Mouse (Mus musculus): ENCODE data around the gene Bach1. TPM values are rescaled to one million over a fixed set of nuclear protein-coding genes. Genes with fewer than 3 reads are reported as not detected.

Bach1 gene
- total and polyA plus RNA-seq, 3 experiments: 8.3 to 27.9 (median 26.4) TPM

GRCm38 (mm10) chr16:87720851-87721409, 22.2 kb downstream of the Bach1 start:
- no peaks in the 10 kb centered on the region for H3K36me3 ChIP-seq (ENCODE audit: control insufficient read depth, insufficient read depth, low read length)
- H3K27ac ChIP-seq: no peak overlapping the region
- H3K27me3 ChIP-seq (ENCODE audit: control insufficient read depth, insufficient read depth, low read length): no peaks in the 10 kb centered on the region
- H3K79me2 ChIP-seq (replicated peaks; ENCODE audit: control insufficient read depth, insufficient read depth, low read length): peaks cover 4% of the 10 kb centered on the region
- TF ChIP-seq EP300 (IDR thresholded peaks at IDR 0.05; ENCODE audit: insufficient read depth, low read depth, low read length): no peak
- no peak for TF ChIP-seq POLR2A (IDR thresholded peaks at IDR 0.05; ENCODE audit: insufficient read depth, low read depth, low read length)
- TF ChIP-seq CTCF (IDR thresholded peaks at IDR 0.05): no peak
- no peak overlapping the region for H3K4me3 ChIP-seq
- DNase-seq: no peak
- H3K4me1 ChIP-seq (ENCODE audit: control insufficient read depth, insufficient read depth, low read length): peaks cover 17% of the 10 kb centered on the region
- intact Hi-C loops (cut with DNase I): no loop called here
- H3K9ac ChIP-seq (ENCODE audit: low read depth, low read length): no peak overlapping the region
- WGBS: 91% methylated on average over 24 of the region's 24 CpGs

GRCm38 (mm10) chr16:87722857-87723256, 24.1 kb downstream of the Bach1 start:
- no peak overlapping the region for H3K4me3 ChIP-seq
- peaks cover 3% of the 10 kb centered on the region for H3K36me3 ChIP-seq (ENCODE audit: control insufficient read depth, insufficient read depth, low read length)
- intact Hi-C loops (cut with DNase I): no loop called here
- DNase-seq: no peak
- TF ChIP-seq POLR2A (IDR thresholded peaks at IDR 0.05; ENCODE audit: insufficient read depth, low read depth, low read length) (no peak), EP300 (IDR thresholded peaks at IDR 0.05; ENCODE audit: insufficient read depth, low read depth, low read length) (no peak), CTCF (IDR thresholded peaks at IDR 0.05) (no peak)
- no peaks in the 10 kb centered on the region for H3K27me3 ChIP-seq (ENCODE audit: control insufficient read depth, insufficient read depth, low read length)
- peaks cover 4% of the 10 kb centered on the region for H3K79me2 ChIP-seq (replicated peaks; ENCODE audit: control insufficient read depth, insufficient read depth, low read length)
- no peak overlapping the region for H3K9ac ChIP-seq (ENCODE audit: low read depth, low read length)
- 90% methylated on average over 5 of the region's 5 CpGs for WGBS
- H3K27ac ChIP-seq: no peak overlapping the region
- peaks cover 7% of the 10 kb centered on the region for H3K4me1 ChIP-seq (ENCODE audit: control insufficient read depth, insufficient read depth, low read length)

GRCm38 (mm10) chr16:87723479-87723878, 24.7 kb downstream of the Bach1 start:
- 51% methylated on average over 15 of the region's 15 CpGs for WGBS
- Histone ChIP-seq H3K27me3 (ENCODE audit: control insufficient read depth, insufficient read depth, low read length) (no peaks in the 10 kb centered on the region), H3K36me3 (ENCODE audit: control insufficient read depth, insufficient read depth, low read length) (peaks cover 3% of the 10 kb centered on the region), H3K27ac (no peak overlapping the region), H3K79me2 (replicated peaks; ENCODE audit: control insufficient read depth, insufficient read depth, low read length) (peaks cover 4% of the 10 kb centered on the region), H3K4me3 (no peak overlapping the region), H3K4me1 (ENCODE audit: control insufficient read depth, insufficient read depth, low read length) (peaks cover 7% of the 10 kb centered on the region), H3K9ac (ENCODE audit: low read depth, low read length) (no peak overlapping the region)
- intact Hi-C loops (cut with DNase I): no loop called here
- DNase-seq: no peak
- TF ChIP-seq EP300 (IDR thresholded peaks at IDR 0.05; ENCODE audit: insufficient read depth, low read depth, low read length) (no peak), POLR2A (IDR thresholded peaks at IDR 0.05; ENCODE audit: insufficient read depth, low read depth, low read length) (no peak)

GRCm38 (mm10) chr16:87724826-87725225, 26.1 kb downstream of the Bach1 start:
- H3K27me3 ChIP-seq (ENCODE audit: control insufficient read depth, insufficient read depth, low read length): no peaks in the 10 kb centered on the region

GRCm38 (mm10) chr16:87725241-87725640, 26.5 kb downstream of the Bach1 start:
- Histone ChIP-seq H3K27ac (no peak overlapping the region), H3K9ac (ENCODE audit: low read depth, low read length) (no peak overlapping the region), H3K79me2 (replicated peaks; ENCODE audit: control insufficient read depth, insufficient read depth, low read length) (peaks cover 2% of the 10 kb centered on the region), H3K27me3 (ENCODE audit: control insufficient read depth, insufficient read depth, low read length) (no peaks in the 10 kb centered on the region), H3K4me3 (no peak overlapping the region), H3K4me1 (ENCODE audit: control insufficient read depth, insufficient read depth, low read length) (peaks cover 1% of the 10 kb centered on the region; the same call in 1 of the 2 replicates), H3K36me3 (ENCODE audit: control insufficient read depth, insufficient read depth, low read length) (peaks cover 3% of the 10 kb centered on the region)
- intact Hi-C loops (cut with DNase I): no loop called here
- TF ChIP-seq EP300 (IDR thresholded peaks at IDR 0.05; ENCODE audit: insufficient read depth, low read depth, low read length) (no peak), POLR2A (IDR thresholded peaks at IDR 0.05; ENCODE audit: insufficient read depth, low read depth, low read length) (no peak), CTCF (IDR thresholded peaks at IDR 0.05) (no peak)
- 79% methylated on average over 5 of the region's 5 CpGs for WGBS
- peak in 1 of 2 experiments; percentile 15 for DNase-seq

More at GRCm38 (mm10) chr16:87724826-87725225, 26.1 kb downstream of the Bach1 start:
- Histone ChIP-seq H3K79me2 (replicated peaks; ENCODE audit: control insufficient read depth, insufficient read depth, low read length) (peaks cover 2% of the 10 kb centered on the region), H3K27ac (no peak overlapping the region), H3K36me3 (ENCODE audit: control insufficient read depth, insufficient read depth, low read length) (peaks cover 3% of the 10 kb centered on the region), H3K9ac (ENCODE audit: low read depth, low read length) (no peak overlapping the region), H3K4me3 (no peak overlapping the region), H3K4me1 (ENCODE audit: control insufficient read depth, insufficient read depth, low read length) (peaks cover 4% of the 10 kb centered on the region)
- intact Hi-C loops (cut with DNase I): no loop called here
- 79% methylated on average over 4 of the region's 4 CpGs for WGBS
- TF ChIP-seq EP300 (IDR thresholded peaks at IDR 0.05; ENCODE audit: insufficient read depth, low read depth, low read length): no peak
- TF ChIP-seq POLR2A (IDR thresholded peaks at IDR 0.05; ENCODE audit: insufficient read depth, low read depth, low read length): no peak
- TF ChIP-seq CTCF (IDR thresholded peaks at IDR 0.05): no peak
- DNase-seq: no peak

- 61% methylated on average over 21 of the region's 21 CpGs for WGBS
- intact Hi-C loops (cut with DNase I): no loop called here
- H3K9ac ChIP-seq (ENCODE audit: low read depth, low read length): peak overlapping the region; percentile 26; the same call in 1 of the 2 replicates
- peak overlapping the region; percentile 43 for H3K27ac ChIP-seq
- peak overlapping the region; percentile 7; the same call in 1 of the 2 replicates for H3K4me3 ChIP-seq
- peaks cover 2% of the 10 kb centered on the region for H3K79me2 ChIP-seq (replicated peaks; ENCODE audit: control insufficient read depth, insufficient read depth, low read length)
- peaks cover 1% of the 10 kb centered on the region; the same call in 1 of the 2 replicates for H3K4me1 ChIP-seq (ENCODE audit: control insufficient read depth, insufficient read depth, low read length)
- TF ChIP-seq EP300 (IDR thresholded peaks at IDR 0.05; ENCODE audit: insufficient read depth, low read depth, low read length) (peak; percentile 71), POLR2A (IDR thresholded peaks at IDR 0.05; ENCODE audit: insufficient read depth, low read depth, low read length) (0 out of 2 replicates have a peak, but pooled peaks have one; percentile 21), CTCF (IDR thresholded peaks at IDR 0.05) (no peak)
- no peaks in the 10 kb centered on the region for H3K27me3 ChIP-seq (ENCODE audit: control insufficient read depth, insufficient read depth, low read length)
- DNase-seq: peak; percentile 32 to 43
- peaks cover 3% of the 10 kb centered on the region for H3K36me3 ChIP-seq (ENCODE audit: control insufficient read depth, insufficient read depth, low read length)
These were observed 27.2 kb downstream of the Bach1 start for GRCm38 (mm10) chr16:87725963-87726362.
